Mouse (Mus musculus): ENCODE results near the gene H2afy.
"Not testable (repeated sequence)": the region's sequence is repeated elsewhere in the genome, so short reads cannot be mapped to it uniquely, and the experiment has no call there.

Gene H2afy

GRCm38 (mm10) chr13:56068517-56068916 lies 67.6 kb downstream of the H2afy start:
- DNase-seq: no peak

GRCm38 (mm10) chr13:56066904-56067303 lies 69.3 kb downstream of the H2afy start:
- no peak for DNase-seq

GRCm38 (mm10) chr13:56066152-56066551 lies 70.0 kb downstream of the H2afy start:
- DNase-seq: no peak

GRCm38 (mm10) chr13:56057761-56058160 lies 78.4 kb downstream of the H2afy start:
- no peak for DNase-seq

GRCm38 (mm10) chr13:56055720-56056119 lies 80.4 kb downstream of the H2afy start:
- no peak for DNase-seq

GRCm38 (mm10) chr13:56054089-56054488 lies 82.1 kb downstream of the H2afy start:
- no peak for DNase-seq

- no peak for DNase-seq
Measured at GRCm38 (mm10) chr13:56052781-56053180, 83.4 kb downstream of the H2afy start.

- DNase-seq: no peak
Measured at GRCm38 (mm10) chr13:56050246-56050645, 85.9 kb downstream of the H2afy start.

- DNase-seq: no peak
Measured at GRCm38 (mm10) chr13:56042221-56042620, 93.9 kb downstream of the H2afy start.

GRCm38 (mm10) chr13:56040621-56041020 lies 95.5 kb downstream of the H2afy start:
- DNase-seq: no peak

GRCm38 (mm10) chr13:56039610-56040371 lies 96.4 kb downstream of the H2afy start:
- no peak for DNase-seq

- DNase-seq: no peak
Measured at GRCm38 (mm10) chr13:56029006-56029405, 107.2 kb downstream of the H2afy start.

GRCm38 (mm10) chr13:56027996-56028395 lies 108.2 kb downstream of the H2afy start:
- not testable (repeated sequence) for DNase-seq

- DNase-seq: no peak
Measured at GRCm38 (mm10) chr13:56026623-56027022, 109.5 kb downstream of the H2afy start.

- DNase-seq: no peak
Measured at GRCm38 (mm10) chr13:56026026-56026425, 110.1 kb downstream of the H2afy start.

- DNase-seq: no peak
Measured at GRCm38 (mm10) chr13:56025027-56025410, 111.1 kb downstream of the H2afy start.

- no peak for DNase-seq
Measured at GRCm38 (mm10) chr13:56024410-56025026, 111.6 kb downstream of the H2afy start.
